Mouse (Mus musculus): Measurements from ENCODE around the gene Clcf1. TPM values are rescaled to one million over a fixed set of nuclear protein-coding genes. Genes with fewer than 3 reads are reported as not detected.

Gene Clcf1
- total RNA-seq, 1 experiment from 2014 or later = 10.2 TPM

- ATAC-seq (replicated peaks; ENCODE audit: insufficient number of reproducible peaks, low FRiP score, low TSS enrichment, poor library complexity, severe bottlenecking) = no peak
Observed at GRCm38 (mm10) chr19:4214771-4215450, 873 bp downstream of the Clcf1 start.

- no peak for ATAC-seq (replicated peaks; ENCODE audit: insufficient number of reproducible peaks, low FRiP score, low TSS enrichment, poor library complexity, severe bottlenecking)
Observed at GRCm38 (mm10) chr19:4215451-4215840, 1.4 kb downstream of the Clcf1 start.

- no peak for ATAC-seq (replicated peaks; ENCODE audit: insufficient number of reproducible peaks, low FRiP score, low TSS enrichment, poor library complexity, severe bottlenecking)
Observed at GRCm38 (mm10) chr19:4216041-4216685, 2.1 kb downstream of the Clcf1 start.

- no peak for ATAC-seq (replicated peaks; ENCODE audit: insufficient number of reproducible peaks, low FRiP score, low TSS enrichment, poor library complexity, severe bottlenecking)
Observed at GRCm38 (mm10) chr19:4217140-4217539, 3.1 kb downstream of the Clcf1 start.

- ATAC-seq (replicated peaks; ENCODE audit: insufficient number of reproducible peaks, low FRiP score, low TSS enrichment, poor library complexity, severe bottlenecking) = no peak
Observed at GRCm38 (mm10) chr19:4217855-4218254, 3.8 kb downstream of the Clcf1 start.

GRCm38 (mm10) chr19:4218293-4218692 lies 4.3 kb downstream of the Clcf1 start:
- no peak for ATAC-seq (replicated peaks; ENCODE audit: insufficient number of reproducible peaks, low FRiP score, low TSS enrichment, poor library complexity, severe bottlenecking)

GRCm38 (mm10) chr19:4218784-4219183 lies 4.7 kb downstream of the Clcf1 start:
- no peak for ATAC-seq (replicated peaks; ENCODE audit: insufficient number of reproducible peaks, low FRiP score, low TSS enrichment, poor library complexity, severe bottlenecking)

GRCm38 (mm10) chr19:4219943-4220342 lies 5.9 kb downstream of the Clcf1 start:
- ATAC-seq (replicated peaks; ENCODE audit: insufficient number of reproducible peaks, low FRiP score, low TSS enrichment, poor library complexity, severe bottlenecking) = no peak

- no peak for ATAC-seq (replicated peaks; ENCODE audit: insufficient number of reproducible peaks, low FRiP score, low TSS enrichment, poor library complexity, severe bottlenecking)
Observed at GRCm38 (mm10) chr19:4220416-4220815, 6.4 kb downstream of the Clcf1 start.

- ATAC-seq (replicated peaks; ENCODE audit: insufficient number of reproducible peaks, low FRiP score, low TSS enrichment, poor library complexity, severe bottlenecking) = 0 out of 2 replicates have a peak, but pooled peaks have one; percentile 40
Observed at GRCm38 (mm10) chr19:4220957-4221743, 7.1 kb downstream of the Clcf1 start.

GRCm38 (mm10) chr19:4222165-4222564 lies 8.1 kb downstream of the Clcf1 start:
- peak; percentile 42 for ATAC-seq (replicated peaks; ENCODE audit: insufficient number of reproducible peaks, low FRiP score, low TSS enrichment, poor library complexity, severe bottlenecking)

GRCm38 (mm10) chr19:4226779-4227178 lies 12.7 kb downstream of the Clcf1 start:
- no peak for ATAC-seq (replicated peaks; ENCODE audit: insufficient number of reproducible peaks, low FRiP score, low TSS enrichment, poor library complexity, severe bottlenecking)

GRCm38 (mm10) chr19:4227446-4227845 lies 13.4 kb downstream of the Clcf1 start:
- no peak for ATAC-seq (replicated peaks; ENCODE audit: insufficient number of reproducible peaks, low FRiP score, low TSS enrichment, poor library complexity, severe bottlenecking)

- peak; percentile 28 for ATAC-seq (replicated peaks; ENCODE audit: insufficient number of reproducible peaks, low FRiP score, low TSS enrichment, poor library complexity, severe bottlenecking)
Observed at GRCm38 (mm10) chr19:4227894-4228678, 14.0 kb downstream of the Clcf1 start.

- ATAC-seq (replicated peaks; ENCODE audit: insufficient number of reproducible peaks, low FRiP score, low TSS enrichment, poor library complexity, severe bottlenecking) = no peak
Observed at GRCm38 (mm10) chr19:4228891-4229290, 14.9 kb downstream of the Clcf1 start.

GRCm38 (mm10) chr19:4229451-4230076 lies 15.5 kb downstream of the Clcf1 start:
- no peak for ATAC-seq (replicated peaks; ENCODE audit: insufficient number of reproducible peaks, low FRiP score, low TSS enrichment, poor library complexity, severe bottlenecking)

GRCm38 (mm10) chr19:4230415-4230814 lies 16.4 kb downstream of the Clcf1 start:
- no peak for ATAC-seq (replicated peaks; ENCODE audit: insufficient number of reproducible peaks, low FRiP score, low TSS enrichment, poor library complexity, severe bottlenecking)

Data from monocyte, adult 5-6 weeks (primary cell).